Mouse (Mus musculus) olfactory bulb, adult 2 months (tissue): ENCODE measurements at regions not wholly inside any gene's neighbourhood (a gene's known extent, or its start where the extent isn't known, plus 50 kb on each side); places are given as distances from the start of the nearest gene placed in this dataset.

ENCODE experiments used
- CTCF ChIP-seq: fragments of 200-500 bp; IDR thresholded peaks from 2 replicates; pipeline ENCODE4 v1.5.1; 2012; ENCODE audit warnings: low read depth, mild to moderate bottlenecking, low read length, moderate library complexity; ENCODE audit not compliant: insufficient read depth
- POLR2A ChIP-seq: fragments of 200-500 bp; IDR thresholded peaks from 2 replicates; pipeline ENCODE4 v1.6.1; 2012; ENCODE audit warnings: mild to moderate bottlenecking, low read depth, low read length, moderate library complexity; ENCODE audit not compliant: insufficient read depth

DNA sequence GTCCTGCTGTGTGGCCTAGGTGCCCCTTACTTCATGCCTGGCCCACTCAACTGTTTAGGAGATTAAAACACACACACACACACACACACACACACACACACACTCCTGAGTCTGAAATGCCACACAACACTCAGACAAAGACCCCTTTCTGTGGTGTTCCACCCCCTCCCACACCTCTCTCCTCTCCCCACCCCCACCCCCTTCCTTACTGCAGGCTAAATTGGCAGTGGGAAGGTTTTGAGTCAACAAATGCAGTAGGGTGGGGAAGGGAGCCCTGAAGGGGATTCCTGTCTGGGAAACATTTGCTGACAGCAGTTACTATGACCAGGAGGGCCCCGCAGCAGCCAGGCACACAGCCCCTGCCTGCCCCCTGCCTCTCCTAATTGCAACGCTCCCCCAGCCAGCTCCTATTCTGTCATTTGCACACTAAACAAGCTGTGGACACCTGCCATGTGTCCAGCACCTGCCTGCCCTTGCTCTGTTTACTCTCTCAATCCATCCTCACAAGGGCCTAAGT, 69.5 kb downstream of the Ephb3 start:
- TF ChIP-seq CTCF = no peak
- no peak for TF ChIP-seq POLR2A
